Mouse (Mus musculus) adrenal gland, adult 2 months (tissue): ENCODE results near the gene D17Wsu92e. TPM values are rescaled to one million over a fixed set of nuclear protein-coding genes. Genes with fewer than 3 reads are reported as not detected.

ENCODE experiments used
- polyA plus RNA-seq: library from polyadenylated mRNA; depleted of rRNA; stranded (reverse); fragments of >200 nt; gene quantifications from 2 replicates; pipeline ENCODE4 v1.2.3, GENCODE M21; 2012; rRNA removed
- total RNA-seq, 2 experiments: library from RNA; stranded (reverse); gene quantifications; 2 replicates each; pipeline ENCODE4 v1.2.3; 2021

The D17Wsu92e gene
- total and polyA plus RNA-seq, 3 experiments: 145 to 164 (median 159) TPM

Other genes starting within 250 kb of the D17Wsu92e start
- 100 to 1,000 TPM; 152 to 217 TPM for gene Nudt3, start 197.2 kb downstream of the D17Wsu92e start, total RNA-seq
- 114 and 124 TPM in 2 replicates for gene Nudt3, start 197.2 kb downstream of the D17Wsu92e start, polyA plus RNA-seq
- gene RPS10-NUDT3, start 185.4 kb downstream of the D17Wsu92e start, total RNA-seq: not detected
- not detected in 2 replicates for gene RPS10-NUDT3, start 185.4 kb downstream of the D17Wsu92e start, polyA plus RNA-seq
- 1,000 to 10,000 TPM; 1,036 to 1,116 TPM for gene Rps10, start 184.0 kb downstream of the D17Wsu92e start, total RNA-seq
- 886 and 939 TPM in 2 replicates for gene Rps10, start 184.0 kb downstream of the D17Wsu92e start, polyA plus RNA-seq
- gene Pacsin1, start 165.1 kb downstream of the D17Wsu92e start, total RNA-seq: 1 to 10 TPM; 2.5 to 5.6 TPM
- 3.0 and 3.8 TPM in 2 replicates for gene Pacsin1, start 165.1 kb downstream of the D17Wsu92e start, polyA plus RNA-seq
- gene Spdef, start 91.7 kb downstream of the D17Wsu92e start, total RNA-seq: under 1 TPM in 1 of 2 experiments, not detected in 1; 0.28 TPM
- 0.11 and 0.47 TPM in 2 replicates for gene Spdef, start 91.7 kb downstream of the D17Wsu92e start, polyA plus RNA-seq
- gene Snrpc, start 17.5 kb upstream of the D17Wsu92e start, total RNA-seq: 10 to 100 TPM; 74.5 to 79.8 TPM
- 180 and 188 TPM in 2 replicates for gene Snrpc, start 17.5 kb upstream of the D17Wsu92e start, polyA plus RNA-seq
- 10 to 100 TPM; 25.2 to 38.7 TPM for gene Uhrf1bp1, start 35.8 kb upstream of the D17Wsu92e start, total RNA-seq
- 14.1 and 15.0 TPM in 2 replicates for gene Uhrf1bp1, start 35.8 kb upstream of the D17Wsu92e start, polyA plus RNA-seq
- 10 to 100 TPM; 23.5 to 24.9 TPM for gene Anks1, start 88.7 kb upstream of the D17Wsu92e start, total RNA-seq
- 41.3 and 44.8 TPM in 2 replicates for gene Anks1, start 88.7 kb upstream of the D17Wsu92e start, polyA plus RNA-seq
- 10 to 100 TPM; 17.7 to 30.9 TPM for gene Taf11, start 89.2 kb upstream of the D17Wsu92e start, total RNA-seq
- gene Taf11, start 89.2 kb upstream of the D17Wsu92e start, polyA plus RNA-seq: 7.4 and 8.3 TPM in 2 replicates